Mouse (Mus musculus) myocyte (in vitro differentiated cells): ENCODE measurements around the gene Ampd2.

Experiments used
- MAX ChIP-seq: IDR thresholded peaks from one replicate; pipeline ENCODE4 v1.6.1; 2011; ENCODE audit warnings: low read depth, mild to moderate bottlenecking, control low read depth
- POLR2A ChIP-seq: IDR thresholded peaks from one replicate; pipeline ENCODE4 v1.6.1; 2011; ENCODE audit warnings: low read depth, mild to moderate bottlenecking, control low read depth, moderate library complexity; ENCODE audit not compliant: insufficient read length
- USF1 ChIP-seq: IDR thresholded peaks from one replicate; pipeline ENCODE4 v1.6.1; 2011; ENCODE audit warnings: low read depth, mild to moderate bottlenecking, control low read depth, moderate library complexity

DNA sequence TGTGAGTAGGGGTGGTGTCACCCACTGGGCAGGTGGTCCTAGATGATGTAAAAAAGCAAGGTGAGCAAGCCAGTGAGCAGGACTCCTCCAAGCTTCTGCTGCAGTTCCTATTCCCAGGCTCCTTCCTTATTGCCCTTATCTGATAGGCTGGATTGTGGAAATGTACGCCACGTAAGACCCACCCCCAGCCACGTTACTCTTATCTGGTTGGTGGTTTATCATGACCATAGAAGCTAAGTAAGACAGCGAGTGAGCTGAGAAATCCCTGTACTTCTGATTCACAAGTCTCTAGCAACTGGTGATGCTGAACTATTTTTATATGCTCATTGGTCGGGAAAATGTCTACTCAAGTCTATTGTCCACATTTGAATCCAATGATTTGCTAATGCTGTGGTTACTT lies 60.4 kb downstream of the Ampd2 start:
- TF ChIP-seq POLR2A (no peak), USF1 (no peak), MAX (no peak)
